Mouse (Mus musculus) heart, adult 18-20 months (tissue): ENCODE data around the gene Gstm1. TPM values are rescaled to one million over a fixed set of nuclear protein-coding genes. Genes with fewer than 3 reads are reported as not detected.
"Not testable (repeated sequence)": the region's sequence is repeated elsewhere in the genome, so short reads cannot be mapped to it uniquely, and the experiment has no call there.

Experiments
- DNase-seq, 2 experiments: peaks; one replicate each; pipeline ENCODE4 v3.0.0; 2021 to 2022; ENCODE audit warnings: mixed read lengths in 1 of 2
- total RNA-seq, 2 experiments: library from RNA; stranded (reverse); gene quantifications; 2 replicates each; pipeline ENCODE4 v1.2.3; 2021

Gstm1 gene
- total RNA-seq, 2 experiments from 2014 or later: 296 to 418 TPM

- DNase-seq: not testable (repeated sequence)
Measured at GRCm38 (mm10) chr3:108016468-108016867, 1.3 kb downstream of the Gstm1 start.

- no peak for DNase-seq
Measured at GRCm38 (mm10) chr3:108014974-108015346, 2.8 kb downstream of the Gstm1 start.

- DNase-seq: no peak
Measured at GRCm38 (mm10) chr3:108014098-108014973, 3.4 kb downstream of the Gstm1 start.

- DNase-seq: peak; percentile 88 to 89
Measured at GRCm38 (mm10) chr3:108013331-108013871, 4.4 kb downstream of the Gstm1 start.

DNA sequence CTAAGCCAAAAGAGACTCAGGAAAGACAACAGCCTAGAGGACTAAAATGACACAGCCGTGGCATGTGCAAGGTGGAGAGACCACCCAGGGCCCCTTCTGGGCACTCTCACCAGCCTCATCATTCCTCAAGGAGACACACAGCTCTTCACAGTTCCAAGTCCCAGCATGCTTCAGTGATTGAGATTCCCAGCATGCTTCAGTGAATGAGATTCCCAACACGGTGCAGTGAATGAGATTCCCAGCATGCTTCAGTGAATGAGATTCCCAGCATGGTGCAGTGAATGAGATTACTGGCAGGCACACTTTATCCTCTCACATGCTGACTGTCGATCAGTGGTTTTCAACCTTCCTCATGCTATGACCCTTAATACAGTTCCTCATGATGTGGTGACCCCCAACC is 6.2 kb downstream of the Gstm1 start:
- DNase-seq: no peak

DNA sequence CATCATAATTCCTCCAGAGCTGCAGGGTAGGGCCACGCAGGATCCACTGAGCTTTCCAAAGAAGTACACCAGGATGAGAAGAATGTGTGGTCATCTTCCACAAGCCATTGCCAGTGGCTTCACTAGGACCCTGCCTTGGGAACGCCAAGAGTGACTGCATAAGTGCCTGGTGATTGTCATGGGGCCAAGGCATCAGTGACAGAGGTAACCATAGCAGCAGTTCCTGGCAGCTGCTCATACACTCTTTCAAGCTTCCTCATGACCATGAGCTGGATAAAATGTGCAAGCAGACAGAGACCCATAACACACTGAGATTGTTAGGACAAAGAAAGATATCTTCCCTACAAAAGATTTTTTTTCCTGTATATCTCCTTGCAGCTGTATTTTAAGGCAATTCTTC is 7.5 kb downstream of the Gstm1 start:
- DNase-seq: peak; percentile 72 to 75

DNA sequence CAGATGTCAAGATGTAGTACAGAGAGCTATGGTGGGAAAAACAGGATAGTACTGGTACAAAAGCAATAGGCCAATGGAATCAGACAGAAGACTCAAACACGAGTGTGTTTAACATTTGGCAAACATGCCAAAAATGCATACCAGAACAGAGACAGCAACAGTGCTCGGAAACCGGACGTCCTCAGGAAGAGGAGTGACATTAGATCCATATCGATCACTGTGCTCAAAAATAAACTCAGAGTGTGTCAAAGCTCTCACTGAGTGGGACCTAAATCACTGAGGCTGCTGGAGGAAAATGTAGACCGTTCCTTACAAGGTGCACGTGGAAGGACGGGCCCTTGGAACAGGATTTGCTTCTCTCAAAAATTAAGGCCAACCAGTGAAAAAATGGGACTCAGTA is 15.8 kb downstream of the Gstm1 start:
- DNase-seq: peak; percentile 22 to 70

DNA sequence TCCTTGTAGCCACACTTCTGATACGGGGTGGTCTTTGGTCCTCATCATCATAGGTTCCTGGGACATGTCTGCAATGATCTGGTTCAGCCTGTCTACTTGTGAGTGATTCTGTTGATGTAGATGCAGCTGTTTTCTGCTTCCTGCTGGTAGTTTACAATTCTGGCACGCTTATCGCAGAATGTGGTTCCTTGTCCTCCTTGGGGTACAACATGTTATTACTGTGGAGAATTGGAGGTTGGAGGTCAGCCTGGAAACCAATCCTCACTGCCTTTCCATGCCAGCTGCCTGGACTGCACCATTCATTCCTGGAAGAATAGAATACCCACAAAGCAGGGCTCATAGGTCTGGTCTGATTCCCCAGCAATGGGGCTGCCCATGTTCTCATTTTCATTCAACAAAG is 18.3 kb downstream of the Gstm1 start:
- no peak for DNase-seq

DNA sequence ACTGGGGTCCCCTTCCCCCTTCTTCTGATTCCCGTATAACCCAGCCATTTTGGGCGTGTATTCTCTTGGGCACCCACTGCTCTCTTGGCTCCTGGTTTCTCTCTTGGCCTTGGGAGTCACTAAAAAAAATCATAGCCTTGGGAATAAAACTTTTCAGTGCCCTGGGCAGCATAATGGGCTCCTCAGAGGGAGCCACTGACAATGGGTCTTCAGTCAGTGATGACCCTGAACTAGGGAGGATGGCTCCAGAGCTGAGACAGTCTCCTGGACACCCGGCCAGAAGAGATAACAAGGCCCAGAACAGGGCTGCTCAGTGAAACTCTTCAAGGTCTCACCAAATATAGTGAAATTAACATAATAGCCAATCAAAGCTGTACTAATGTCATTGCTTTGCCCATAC is 19.2 kb downstream of the Gstm1 start:
- DNase-seq: no peak

DNA sequence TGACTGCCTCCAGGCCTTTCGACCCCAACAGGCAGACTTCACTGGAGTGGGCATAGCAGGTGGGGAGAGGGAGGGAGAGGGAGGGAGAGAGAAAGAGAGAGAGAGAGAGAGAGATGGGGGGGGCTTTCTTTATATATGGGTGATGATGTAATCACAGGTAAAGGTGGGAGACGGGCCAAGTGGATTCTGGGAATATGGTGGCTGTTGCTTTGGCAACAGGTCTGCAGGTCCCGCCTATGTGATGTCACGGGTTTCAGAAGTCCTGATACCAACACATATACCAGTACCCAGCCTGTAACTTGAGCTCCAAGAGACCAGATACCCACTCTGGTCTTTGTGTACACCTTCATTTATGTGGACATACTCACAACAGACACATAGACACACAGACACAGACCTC is 21.2 kb downstream of the Gstm1 start:
- no peak for DNase-seq

- not testable (repeated sequence) for DNase-seq
Measured at GRCm38 (mm10) chr3:107995974-107996373, 21.8 kb downstream of the Gstm1 start.

DNA sequence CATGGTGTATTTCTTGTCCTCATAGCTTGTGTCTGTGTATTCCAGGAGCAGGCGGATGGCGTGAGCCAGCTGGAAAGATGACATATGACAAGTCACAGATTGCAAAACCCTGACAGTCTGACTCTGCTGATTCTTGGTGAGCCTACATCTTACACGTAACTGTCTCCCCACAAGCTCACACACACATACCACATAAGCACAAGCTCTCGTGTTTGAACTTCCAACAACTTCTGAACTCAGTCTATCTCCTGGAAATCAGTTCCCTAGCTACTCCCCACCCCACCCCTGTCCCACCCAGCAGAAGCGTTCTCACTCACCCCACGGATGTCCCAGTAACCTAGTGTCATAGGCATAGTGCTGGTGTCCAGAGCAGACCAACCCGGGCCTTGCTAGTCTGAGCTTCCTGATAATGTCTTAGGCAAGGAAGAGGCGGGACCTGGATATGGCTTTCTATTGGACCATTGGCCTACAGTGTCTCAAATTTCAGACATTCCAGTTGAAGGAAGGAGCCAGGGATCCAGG is 31.7 kb downstream of the Gstm1 start, which contains the start of gene Gstm2:
TSS of gene Gstm2 (minus strand) at position 413 of the 522 bp plus-strand sequence.
- peak; percentile 83 to 89 for DNase-seq

GRCm38 (mm10) chr3:107985141-107985540 is 32.6 kb downstream of the Gstm1 start:
- DNase-seq: not testable (repeated sequence)

GRCm38 (mm10) chr3:107984471-107984870 is 33.3 kb downstream of the Gstm1 start:
- no peak for DNase-seq

DNA sequence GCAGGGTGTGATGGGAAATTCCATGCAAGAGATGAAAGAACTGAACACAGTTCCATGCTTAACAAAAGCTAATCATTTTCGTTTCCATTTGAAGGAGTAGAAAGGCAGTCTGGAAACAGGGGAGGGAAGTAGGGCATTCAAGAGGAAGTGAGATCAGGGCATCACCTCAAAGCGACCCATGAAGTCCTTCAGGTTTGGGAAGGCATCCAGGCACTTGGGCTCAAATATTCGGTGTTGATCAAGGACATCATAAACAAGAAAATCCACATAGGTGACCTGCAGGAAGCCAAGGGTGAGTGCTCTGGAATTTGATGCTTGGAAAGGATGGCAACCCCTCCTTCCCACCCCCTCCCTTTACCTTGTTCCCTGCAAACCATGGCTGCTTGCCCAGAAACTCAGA is 34.0 kb downstream of the Gstm1 start:
- no peak for DNase-seq

DNA sequence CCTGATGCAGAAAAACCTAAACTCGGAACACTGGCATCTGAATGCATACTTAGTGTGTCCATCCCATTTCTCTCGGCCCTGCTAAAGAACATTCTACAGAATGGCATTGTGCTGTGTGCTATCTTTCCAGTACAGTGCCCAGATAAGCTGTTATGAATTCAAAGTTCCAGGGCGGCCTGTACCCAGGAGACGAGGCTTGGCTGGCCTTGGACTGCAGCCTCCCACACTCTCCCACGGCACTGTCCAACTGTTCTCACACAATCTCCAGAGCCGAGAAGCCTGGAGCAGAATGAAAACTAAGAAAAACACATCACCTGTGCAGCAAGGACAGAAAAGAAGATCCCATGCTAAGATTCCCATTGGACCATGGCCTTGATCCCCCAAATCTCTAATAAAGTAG is 35.0 kb downstream of the Gstm1 start:
- DNase-seq: no peak

- DNase-seq: no peak
Measured at GRCm38 (mm10) chr3:107981261-107981660, 36.5 kb downstream of the Gstm1 start.

GRCm38 (mm10) chr3:107977691-107978090 is 40.1 kb downstream of the Gstm1 start:
- no peak for DNase-seq

- no peak for DNase-seq
Measured at GRCm38 (mm10) chr3:107974237-107974636, 43.5 kb downstream of the Gstm1 start.

DNA sequence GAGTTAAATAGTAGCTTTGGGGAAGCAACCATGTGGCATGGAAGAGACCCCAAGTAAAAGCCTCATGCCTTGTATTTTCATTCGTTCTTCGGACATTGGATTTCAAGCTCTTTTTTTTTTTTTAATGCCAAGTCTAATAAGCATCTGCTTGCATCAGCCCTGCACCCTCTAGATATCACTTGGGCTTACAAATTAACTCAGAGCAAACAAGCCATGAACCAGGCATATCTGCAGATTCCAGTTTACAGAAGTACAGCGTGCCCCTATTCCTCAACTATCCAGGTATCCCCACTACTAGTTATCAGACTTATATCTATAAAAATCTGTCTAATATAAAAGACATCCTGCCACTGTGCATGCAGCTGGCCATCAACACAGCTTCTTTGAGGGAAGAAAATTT is 45.7 kb downstream of the Gstm1 start:
- DNase-seq: no peak

DNA sequence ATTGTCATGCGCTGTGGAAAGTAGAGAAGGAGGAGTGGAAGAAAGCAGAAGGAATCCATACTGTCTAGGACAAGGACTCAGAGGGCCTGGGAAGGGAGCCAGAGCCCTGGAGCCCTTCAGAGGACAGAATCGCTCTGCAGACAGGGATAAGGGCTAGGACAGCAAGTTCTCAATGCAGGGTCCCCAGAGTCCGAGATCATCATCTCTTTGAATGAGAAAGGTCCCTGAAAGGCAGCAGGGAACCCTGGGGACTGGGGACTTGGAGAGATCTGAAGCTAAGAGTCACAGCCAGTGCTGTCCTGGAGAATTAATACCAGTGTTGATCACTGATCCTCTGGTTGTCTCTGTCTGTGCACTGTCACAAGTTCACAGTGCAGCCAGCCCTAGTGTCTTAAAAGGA is 46.7 kb downstream of the Gstm1 start:
- DNase-seq: peak in 1 of 2 experiments; percentile 62

GRCm38 (mm10) chr3:107968724-107969395 is 48.9 kb downstream of the Gstm1 start, which contains the start of gene Gstm3:
Gstm3 (minus strand) TSS chr3:107969283.
- DNase-seq: no peak

DNA sequence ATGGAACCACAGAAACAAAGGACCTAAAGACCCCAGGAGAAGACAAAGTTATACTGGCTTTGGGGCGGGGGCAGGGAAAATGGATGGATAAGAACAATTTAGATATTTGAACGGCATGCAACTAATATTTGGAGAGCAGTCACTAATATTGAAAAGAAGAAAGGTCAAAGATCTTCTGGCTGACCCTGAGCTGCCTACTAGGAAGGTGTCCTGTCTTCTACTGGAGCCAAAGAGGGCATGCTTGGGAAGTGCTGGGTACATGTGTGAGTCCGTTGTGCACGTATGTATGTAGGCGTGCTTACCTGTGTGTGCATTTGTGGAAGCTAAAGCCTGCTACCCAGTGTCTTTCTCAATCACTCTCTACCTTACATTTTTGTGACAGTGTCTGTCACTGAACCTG is 51.1 kb downstream of the Gstm1 start:
- no peak for DNase-seq
